Mouse (Mus musculus): ENCODE results near the gene Rsph10b. TPM values are rescaled to one million over a fixed set of nuclear protein-coding genes. Genes with fewer than 3 reads are reported as not detected.

The Rsph10b gene
- polyA plus RNA-seq, 1 experiment from 2014 or later, result 0.58 TPM

DNA sequence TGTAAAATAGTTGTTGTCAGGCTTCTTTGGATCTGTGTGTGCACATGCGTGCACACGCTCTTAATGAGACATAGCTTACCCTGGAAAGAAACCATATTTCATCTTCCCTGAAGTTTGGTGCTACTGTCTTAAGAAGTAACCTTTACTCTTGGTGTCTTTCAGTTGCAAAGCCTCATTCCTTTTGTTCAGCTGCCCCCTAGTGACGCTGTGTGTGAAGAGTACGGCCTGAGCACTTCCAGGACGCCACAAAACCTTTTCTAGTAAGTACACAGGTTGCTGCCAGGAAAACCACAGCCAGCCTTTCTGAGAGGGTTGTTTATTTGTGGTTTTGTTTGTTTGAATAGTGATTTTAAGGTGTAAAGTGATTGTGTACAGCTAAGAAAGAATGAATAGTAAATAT lies 15.4 kb upstream of the Rsph10b start:
- H3K27ac ChIP-seq (replicated peaks), result no peak overlapping the region
- H3K27me3 ChIP-seq (ENCODE audit: low read depth, poor library complexity, severe bottlenecking), result no peaks in the 10 kb centered on the region
- H3K9me3 ChIP-seq (replicated peaks), result no peaks in the 10 kb centered on the region
- peaks cover 89% of the 10 kb centered on the region for H3K36me3 ChIP-seq
- 60% methylated on average over 5 of the region's 5 CpGs for WGBS
- no peak overlapping the region for H3K4me3 ChIP-seq
- DNase-seq (ENCODE audit: low spot score), result peak; percentile 22
- H3K4me1 ChIP-seq, result no peaks in the 10 kb centered on the region

DNA sequence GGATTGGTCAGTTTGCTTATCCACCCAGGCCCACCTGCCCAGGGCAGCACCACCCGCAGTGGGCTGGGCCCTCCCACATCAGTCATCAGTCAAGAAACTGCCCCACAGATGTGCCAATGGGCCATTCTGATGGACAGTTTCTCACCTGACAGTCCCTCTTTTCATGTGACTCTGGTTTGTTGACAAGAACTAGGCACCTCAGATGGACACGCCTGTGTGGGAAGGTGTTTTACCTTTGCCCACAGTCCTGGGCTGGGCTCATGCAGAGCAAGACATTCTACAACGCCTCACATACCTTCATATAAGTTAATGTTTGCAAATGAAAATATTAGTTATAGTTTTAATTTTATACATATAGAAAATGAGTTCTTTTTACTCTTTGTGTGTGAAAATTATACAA lies 14.7 kb upstream of the Rsph10b start:
- no peak overlapping the region for H3K27ac ChIP-seq (replicated peaks)
- 95% methylated on average over 3 of the region's 3 CpGs for WGBS
- no peaks in the 10 kb centered on the region for H3K9me3 ChIP-seq (replicated peaks)
- H3K36me3 ChIP-seq, result peaks cover 95% of the 10 kb centered on the region
- H3K4me3 ChIP-seq, result no peak overlapping the region
- DNase-seq (ENCODE audit: low spot score), result no peak
- H3K4me1 ChIP-seq, result no peaks in the 10 kb centered on the region
- H3K27me3 ChIP-seq (ENCODE audit: low read depth, poor library complexity, severe bottlenecking), result no peaks in the 10 kb centered on the region

DNA sequence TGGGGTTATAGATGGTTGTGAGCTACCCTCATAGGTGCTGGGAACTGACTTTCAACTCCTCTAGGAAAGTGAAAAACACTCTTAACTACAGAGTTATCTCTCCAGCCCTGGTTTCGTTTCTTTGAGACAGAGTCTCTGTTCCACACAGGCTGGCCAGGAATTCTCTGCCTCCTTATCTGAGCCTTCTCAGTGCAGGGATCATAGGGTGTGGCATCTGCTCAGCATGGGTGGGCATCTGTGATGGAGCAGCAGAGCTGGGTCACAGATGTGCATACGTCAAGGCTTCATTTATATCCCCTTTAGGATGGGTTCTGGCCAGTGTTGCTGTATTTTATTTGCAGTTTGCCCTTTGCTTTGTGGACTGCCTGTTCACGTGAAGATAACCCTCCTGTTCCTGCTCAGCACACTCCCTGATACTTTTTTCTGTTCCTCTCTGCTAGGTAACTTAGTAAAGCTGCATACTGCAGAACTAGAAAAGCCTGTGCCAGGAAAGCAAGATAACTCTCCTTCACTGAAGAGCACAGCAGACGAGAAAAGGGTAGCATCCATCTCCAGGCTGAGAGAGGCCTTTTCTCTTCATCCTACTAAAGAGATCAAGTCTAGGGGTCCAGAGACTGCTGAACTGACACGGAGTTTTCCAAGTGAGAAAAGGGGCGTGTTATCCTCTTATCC lies 7.9 kb upstream of the Rsph10b start:
- Histone ChIP-seq H3K27me3 (ENCODE audit: low read depth, poor library complexity, severe bottlenecking) (no peaks in the 10 kb centered on the region), H3K36me3 (peaks cover 97% of the 10 kb centered on the region), H3K4me1 (no peaks in the 10 kb centered on the region), H3K4me3 (no peak overlapping the region), H3K27ac (replicated peaks) (no peak overlapping the region), H3K9me3 (replicated peaks) (no peaks in the 10 kb centered on the region)
- DNase-seq (ENCODE audit: low spot score), result no peak
- 91% methylated on average over 6 of the region's 6 CpGs for WGBS

DNA sequence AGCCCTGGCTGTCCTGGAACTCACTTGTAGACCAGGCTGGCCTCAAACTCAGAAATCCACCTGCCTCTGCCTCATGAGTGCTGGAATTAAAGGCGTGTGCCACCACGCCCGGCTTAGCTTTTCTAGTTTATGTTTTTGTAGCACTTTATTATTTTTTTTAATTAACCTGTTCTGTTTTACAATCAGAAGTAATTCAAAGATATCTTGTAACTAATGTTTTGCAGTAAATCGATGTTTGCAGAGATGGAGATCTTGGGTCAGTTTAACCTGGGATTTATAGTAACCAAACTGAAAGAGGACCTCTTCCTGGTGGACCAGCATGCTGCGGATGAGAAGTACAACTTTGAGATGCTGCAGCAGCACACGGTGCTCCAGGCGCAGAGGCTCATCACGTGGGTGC lies 5.0 kb upstream of the Rsph10b start, which contains the start of gene Gm42421:
Gene Gm42421 (plus strand): TSS at position 301 of the 400 bp plus-strand sequence.
- Histone ChIP-seq H3K36me3 (peaks cover 96% of the 10 kb centered on the region), H3K27ac (replicated peaks) (no peak within 1 kb of the TSS), H3K9me3 (replicated peaks) (no peaks in the 10 kb centered on the region), H3K27me3 (ENCODE audit: low read depth, poor library complexity, severe bottlenecking) (no peaks in the 10 kb centered on the region), H3K4me1 (peaks cover 9% of the 10 kb centered on the region), H3K4me3 (no peak within 1 kb of the TSS)
- DNase-seq (ENCODE audit: low spot score), result no peak
- WGBS, result 94% methylated on average over 8 of the region's 8 CpGs

DNA sequence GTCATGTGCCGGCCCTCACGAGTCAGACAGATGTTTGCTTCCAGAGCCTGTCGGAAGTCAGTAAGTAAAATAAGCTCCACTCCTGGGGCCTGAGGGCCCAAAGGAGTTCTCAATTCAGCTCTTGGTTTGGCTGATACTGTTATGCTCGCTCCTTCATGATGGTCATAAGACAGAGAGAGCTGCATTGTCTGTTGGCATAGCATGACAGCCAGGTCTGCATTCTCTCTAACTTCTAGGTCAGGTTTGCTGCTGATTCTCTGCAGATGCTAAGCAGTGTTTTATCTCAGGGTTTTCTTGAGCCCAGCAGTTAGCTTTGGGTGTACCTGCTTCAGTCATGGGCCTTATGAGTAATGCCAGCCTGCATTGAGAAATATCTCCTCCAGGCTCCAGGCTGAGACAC lies 3.5 kb upstream of the Rsph10b start:
- 93% methylated on average over 4 of the region's 4 CpGs for WGBS

DNA sequence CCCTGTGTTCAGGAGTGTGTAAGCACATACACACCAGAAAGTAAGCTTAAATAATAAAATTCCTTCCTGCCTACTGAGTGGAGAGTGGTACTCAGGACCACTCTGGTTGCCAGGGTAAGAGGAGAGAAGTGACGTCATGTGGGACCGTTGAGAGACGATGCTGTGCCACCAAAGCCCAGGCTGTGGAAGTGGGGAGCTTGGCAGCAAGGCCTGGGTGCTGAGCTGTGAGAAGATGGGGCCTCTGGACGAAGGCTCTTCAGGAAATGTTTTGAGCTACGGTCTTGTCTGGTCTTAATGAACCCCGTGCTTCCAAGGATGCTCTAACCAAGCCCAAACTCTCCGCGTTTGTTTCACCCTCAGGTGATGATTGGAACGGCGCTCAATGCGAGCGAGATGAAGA lies 2.2 kb upstream of the Rsph10b start:
- H3K4me1 ChIP-seq, result peaks cover 11% of the 10 kb centered on the region
- H3K36me3 ChIP-seq, result peaks cover 68% of the 10 kb centered on the region
- 94% methylated on average over 12 of the region's 12 CpGs for WGBS

More for the DNA sequence above, 3.5 kb upstream of the Rsph10b start:
- H3K36me3 ChIP-seq, result peaks cover 82% of the 10 kb centered on the region
- H3K4me1 ChIP-seq, result peaks cover 11% of the 10 kb centered on the region
- no peaks in the 10 kb centered on the region for H3K9me3 ChIP-seq (replicated peaks)
- H3K27me3 ChIP-seq (ENCODE audit: low read depth, poor library complexity, severe bottlenecking), result no peaks in the 10 kb centered on the region
- no peak for DNase-seq (ENCODE audit: low spot score)
- no peak overlapping the region for H3K27ac ChIP-seq (replicated peaks)
- H3K4me3 ChIP-seq, result no peak overlapping the region

DNA sequence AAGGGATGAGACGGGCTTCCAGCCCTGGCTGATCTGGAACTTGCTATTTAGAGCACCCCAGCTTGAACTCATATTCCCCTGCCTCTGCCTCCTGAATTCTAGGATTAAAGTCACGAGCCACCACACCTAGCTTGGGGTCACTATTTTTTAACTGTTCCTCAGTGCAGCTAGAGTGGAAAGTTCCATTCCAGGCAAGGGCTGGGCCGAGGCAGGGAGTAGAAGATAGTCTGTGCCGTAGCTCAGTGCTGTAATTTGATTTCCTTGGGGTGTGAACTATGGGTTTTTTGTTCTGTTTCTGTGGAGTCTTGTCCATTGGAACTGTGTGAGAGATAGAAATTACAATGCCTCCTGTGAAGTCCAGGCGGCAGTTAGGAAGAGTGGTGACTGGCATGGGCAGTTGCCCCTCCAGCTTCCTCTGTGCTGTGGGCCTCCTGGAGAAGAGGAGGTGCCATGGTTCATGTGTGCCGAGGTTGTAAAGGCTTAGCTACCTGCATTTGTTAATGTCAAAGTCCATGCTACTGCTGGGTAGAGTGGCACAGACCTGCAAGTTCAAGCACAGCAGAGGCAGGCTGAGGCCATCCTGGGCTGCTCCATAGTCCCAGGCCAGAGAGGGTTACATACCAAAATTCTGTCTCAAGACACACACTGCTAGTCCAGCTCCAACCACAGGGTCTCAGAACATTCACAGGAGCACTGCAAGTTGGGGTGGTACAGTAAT lies 813 bp upstream of the Rsph10b start:
- no peak for DNase-seq (ENCODE audit: low spot score)
- Histone ChIP-seq H3K9me3 (replicated peaks) (no peaks in the 10 kb centered on the region), H3K27me3 (ENCODE audit: low read depth, poor library complexity, severe bottlenecking) (no peaks in the 10 kb centered on the region), H3K4me1 (peaks cover 11% of the 10 kb centered on the region), H3K36me3 (peaks cover 55% of the 10 kb centered on the region), H3K27ac (replicated peaks) (no peak overlapping the region), H3K4me3 (no peak overlapping the region)
- 87% methylated on average over 6 of the region's 6 CpGs for WGBS

More for the DNA sequence above, 2.2 kb upstream of the Rsph10b start:
- no peaks in the 10 kb centered on the region for H3K27me3 ChIP-seq (ENCODE audit: low read depth, poor library complexity, severe bottlenecking)
- DNase-seq (ENCODE audit: low spot score), result no peak
- no peak overlapping the region for H3K27ac ChIP-seq (replicated peaks)
- no peaks in the 10 kb centered on the region for H3K9me3 ChIP-seq (replicated peaks)
- no peak overlapping the region for H3K4me3 ChIP-seq

DNA sequence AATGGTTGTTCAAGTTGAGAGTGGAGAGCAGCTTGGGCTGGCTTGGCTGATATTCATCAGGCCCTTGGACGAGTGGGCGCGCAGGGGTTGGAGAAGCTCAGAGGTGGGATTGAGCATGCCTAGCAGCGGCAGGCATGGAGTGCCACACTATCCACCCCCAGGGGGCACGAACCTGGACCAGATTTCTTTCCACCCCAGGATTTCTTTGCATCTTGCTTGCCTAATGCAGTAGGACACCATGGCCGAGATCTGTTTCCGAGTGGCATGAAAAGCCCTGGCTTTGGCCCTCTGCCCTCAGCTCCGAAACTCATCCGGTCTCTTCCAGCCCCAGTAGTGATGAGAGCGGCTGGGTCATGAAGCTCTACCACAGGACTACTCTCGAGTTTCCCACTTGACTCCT lies 579 bp downstream of the Rsph10b start:
- Histone ChIP-seq H3K27me3 (ENCODE audit: low read depth, poor library complexity, severe bottlenecking) (no peaks in the 10 kb centered on the region), H3K4me1 (peaks cover 11% of the 10 kb centered on the region), H3K36me3 (peaks cover 41% of the 10 kb centered on the region), H3K27ac (replicated peaks) (no peak overlapping the region), H3K9me3 (replicated peaks) (no peaks in the 10 kb centered on the region), H3K4me3 (no peak overlapping the region)
- WGBS, result 89% methylated on average over 11 of the region's 11 CpGs
- DNase-seq (ENCODE audit: low spot score), result no peak

DNA sequence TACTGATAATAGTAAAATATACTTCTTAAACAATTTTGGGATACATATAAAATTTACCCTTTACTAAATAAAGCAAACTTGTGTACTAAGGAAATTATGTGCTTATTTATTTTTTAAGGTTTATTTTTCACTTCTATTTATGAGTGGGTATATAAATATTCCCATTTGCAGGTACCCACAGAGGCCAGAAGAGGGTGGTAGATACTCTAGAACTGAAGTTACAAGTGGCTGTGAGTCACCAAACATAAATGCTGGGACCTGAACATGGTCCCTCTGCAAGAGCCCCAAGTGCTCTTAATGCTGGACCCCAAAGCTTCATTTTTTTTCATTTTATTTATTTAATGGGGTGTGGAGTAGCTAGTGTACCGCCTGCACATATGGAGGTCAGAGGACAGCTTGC lies 1.0 kb downstream of the Rsph10b start:
- no peak overlapping the region for H3K4me3 ChIP-seq
- no peak overlapping the region for H3K27ac ChIP-seq (replicated peaks)
- DNase-seq (ENCODE audit: low spot score), result no peak
- peaks cover 11% of the 10 kb centered on the region for H3K4me1 ChIP-seq
- H3K9me3 ChIP-seq (replicated peaks), result no peaks in the 10 kb centered on the region
- peaks cover 36% of the 10 kb centered on the region for H3K36me3 ChIP-seq
- H3K27me3 ChIP-seq (ENCODE audit: low read depth, poor library complexity, severe bottlenecking), result no peaks in the 10 kb centered on the region
- WGBS, result 94% methylated on average over 1 of the region's 1 CpGs

DNA sequence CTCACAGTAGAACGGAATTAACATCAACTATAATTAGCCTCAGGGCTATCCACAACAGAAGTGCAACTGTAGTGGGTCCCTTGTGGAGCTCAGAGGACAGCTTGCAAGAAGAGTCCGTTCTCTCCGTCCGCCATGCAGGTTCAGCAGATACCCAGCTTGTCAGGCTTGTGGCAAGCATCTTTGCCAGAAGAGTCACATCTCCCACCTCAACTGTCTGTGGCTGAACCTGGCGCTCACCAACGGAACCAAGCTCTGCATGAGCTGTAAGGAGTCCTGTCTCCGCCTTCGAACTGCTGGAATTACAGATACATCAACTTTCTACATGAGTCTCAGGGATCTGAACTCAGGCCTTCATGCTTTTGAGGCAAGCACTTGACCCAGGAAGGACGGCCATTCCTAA lies 3.3 kb downstream of the Rsph10b start:
- no peaks in the 10 kb centered on the region for H3K27me3 ChIP-seq (ENCODE audit: low read depth, poor library complexity, severe bottlenecking)
- 90% methylated on average over 9 of the region's 9 CpGs for WGBS
- H3K4me1 ChIP-seq, result peaks cover 11% of the 10 kb centered on the region
- H3K36me3 ChIP-seq, result peaks cover 13% of the 10 kb centered on the region
- peaks cover 4% of the 10 kb centered on the region; the same call in 1 of the 2 replicates for H3K9me3 ChIP-seq (replicated peaks)
- DNase-seq (ENCODE audit: low spot score), result no peak
- H3K27ac ChIP-seq (replicated peaks), result no peak overlapping the region
- no peak overlapping the region for H3K4me3 ChIP-seq

DNA sequence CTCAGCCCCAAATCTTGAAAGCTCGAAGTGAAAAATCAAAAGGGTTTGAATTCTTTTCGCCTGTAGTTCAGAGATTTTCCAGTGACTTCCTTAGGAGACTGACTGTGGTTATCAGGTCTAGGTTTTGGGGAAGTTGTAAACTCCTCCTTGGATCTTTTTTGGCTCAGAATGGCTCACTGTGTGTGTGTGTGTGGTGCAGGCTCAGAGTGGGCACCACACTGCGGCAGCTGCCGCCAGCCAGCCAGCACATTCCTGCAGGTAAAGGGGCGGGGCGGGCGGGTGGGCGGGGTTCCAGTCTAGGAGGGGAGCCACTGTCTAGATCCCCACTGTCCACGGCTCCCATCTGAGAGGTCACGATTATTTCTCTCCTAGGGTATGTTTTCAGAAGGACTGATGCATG lies 8.8 kb downstream of the Rsph10b start:
- Histone ChIP-seq H3K9me3 (replicated peaks) (peaks cover 4% of the 10 kb centered on the region; the same call in 1 of the 2 replicates), H3K36me3 (no peaks in the 10 kb centered on the region), H3K4me3 (no peak overlapping the region), H3K4me1 (no peaks in the 10 kb centered on the region), H3K27me3 (ENCODE audit: low read depth, poor library complexity, severe bottlenecking) (no peaks in the 10 kb centered on the region), H3K27ac (replicated peaks) (no peak overlapping the region)
- WGBS, result 26% methylated on average over 10 of the region's 10 CpGs
- DNase-seq (ENCODE audit: low spot score), result no peak

DNA sequence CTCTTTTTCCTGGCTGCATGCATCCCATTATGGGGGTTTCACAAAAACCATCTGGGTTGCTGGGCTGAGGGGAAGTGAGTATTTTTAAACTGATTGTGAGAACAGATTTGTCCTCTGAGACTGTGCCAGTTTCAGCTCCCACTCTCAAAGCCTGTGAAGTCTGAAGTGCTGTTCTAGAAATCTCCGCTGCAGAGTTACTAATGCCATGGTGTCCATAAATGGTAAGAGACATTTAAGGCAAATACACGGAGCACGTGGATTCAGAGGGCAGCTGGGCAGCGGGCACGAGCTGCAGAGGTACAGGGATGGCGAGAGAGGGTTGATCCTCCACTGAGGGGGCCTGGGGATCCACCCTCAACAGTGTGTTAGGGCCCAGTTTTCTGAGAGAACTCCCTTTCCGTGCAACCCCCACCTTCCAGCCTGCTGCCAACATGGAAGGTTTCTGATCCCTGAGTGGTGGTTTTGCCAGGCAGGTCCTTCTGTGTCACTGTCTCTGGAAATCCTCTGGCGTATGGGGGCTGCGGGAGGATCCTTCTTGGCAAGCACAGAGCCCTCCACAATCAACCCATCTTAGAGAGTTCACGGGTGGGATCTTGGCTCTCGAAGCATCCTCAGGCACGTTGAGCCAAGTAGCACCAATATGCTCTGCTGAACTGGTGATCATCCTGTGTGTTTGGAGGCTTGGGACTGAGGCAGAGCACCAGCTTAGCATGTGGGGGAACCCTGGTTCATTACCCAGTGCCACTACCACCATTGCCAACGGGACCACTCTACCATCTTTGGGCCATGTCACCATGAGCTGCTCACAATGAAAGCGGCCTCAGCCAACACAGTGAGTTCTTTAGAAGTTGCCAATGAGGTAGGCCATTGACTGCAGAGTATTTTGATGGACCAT lies 10.6 kb downstream of the Rsph10b start:
- no peak overlapping the region for H3K27ac ChIP-seq (replicated peaks)
- DNase-seq (ENCODE audit: low spot score), result no peak
- WGBS, result 91% methylated on average over 14 of the region's 14 CpGs
- no peak overlapping the region for H3K4me3 ChIP-seq
- H3K9me3 ChIP-seq (replicated peaks), result peaks cover 4% of the 10 kb centered on the region; the same call in 1 of the 2 replicates
- no peaks in the 10 kb centered on the region for H3K4me1 ChIP-seq
- no peaks in the 10 kb centered on the region for H3K27me3 ChIP-seq (ENCODE audit: low read depth, poor library complexity, severe bottlenecking)
- H3K36me3 ChIP-seq, result no peaks in the 10 kb centered on the region

All from midbrain, embryonic 10.5 days (tissue).